Mouse (Mus musculus): ENCODE results near the gene Stac2.

Stac2 gene

DNA sequence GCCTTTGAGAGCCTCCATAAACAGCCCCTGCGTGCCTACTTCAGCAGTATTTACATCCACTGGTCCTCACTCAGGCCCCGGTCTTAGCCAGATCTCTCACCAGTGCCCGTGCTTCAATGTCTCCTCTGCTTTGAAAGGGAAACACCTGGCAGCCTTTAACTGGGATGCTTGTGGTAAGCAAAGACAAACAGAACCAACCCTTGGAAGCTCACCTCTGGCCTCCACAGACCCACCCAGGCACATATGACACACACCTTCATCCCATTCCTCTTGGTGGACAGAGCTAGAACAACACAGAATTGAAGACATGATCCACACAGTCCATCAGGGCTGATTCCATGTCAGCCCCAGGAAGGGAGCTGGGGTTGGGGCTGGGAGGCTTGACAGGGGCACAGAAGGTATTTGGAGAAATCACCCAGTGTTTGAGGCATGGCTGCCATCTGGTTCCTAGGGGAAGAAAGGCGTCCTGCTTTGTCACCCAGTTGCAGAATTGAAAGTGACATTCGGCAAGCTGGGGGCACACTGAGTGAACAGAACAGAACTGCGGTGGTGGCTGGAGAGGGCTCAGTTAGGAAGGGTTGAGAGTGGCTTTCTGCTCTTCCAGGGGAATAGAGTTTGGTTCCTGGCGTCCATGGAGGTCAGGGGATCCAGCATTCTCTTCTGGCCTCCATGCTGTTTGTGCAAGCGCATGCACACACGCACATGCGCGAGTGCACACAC is 55.0 kb downstream of the Stac2 start:
- DNase-seq (ENCODE audit: low read depth, low spot score) = no peak

DNA sequence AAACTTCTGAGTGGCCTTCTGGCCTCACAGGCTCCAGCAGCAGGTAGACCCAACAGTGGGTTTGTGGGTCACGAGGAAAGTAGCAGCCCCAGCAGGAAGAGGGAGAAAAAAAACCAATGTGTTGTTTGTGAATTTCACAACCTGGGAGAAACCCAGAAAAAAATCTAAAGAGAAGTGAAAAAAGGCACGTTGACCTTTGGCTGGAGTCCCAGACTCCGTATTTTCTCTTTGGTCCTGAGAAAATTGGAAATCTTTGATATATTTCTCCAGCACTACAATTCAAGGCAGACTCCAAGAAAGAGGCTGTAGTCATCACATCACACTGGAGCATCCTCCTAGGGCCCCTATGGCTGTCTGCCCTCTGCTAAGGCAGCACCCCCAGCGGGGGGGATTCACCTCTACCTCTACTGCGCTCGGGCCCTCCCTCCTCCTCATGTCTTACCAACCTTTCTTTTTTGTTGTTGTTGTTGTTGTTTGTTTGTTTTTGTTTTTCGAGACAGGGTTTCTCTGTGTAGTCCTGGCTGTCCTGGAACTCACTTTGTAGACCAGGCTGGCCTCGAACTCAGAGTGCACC is 55.8 kb downstream of the Stac2 start:
- no peak for DNase-seq (ENCODE audit: low read depth, low spot score)

DNA sequence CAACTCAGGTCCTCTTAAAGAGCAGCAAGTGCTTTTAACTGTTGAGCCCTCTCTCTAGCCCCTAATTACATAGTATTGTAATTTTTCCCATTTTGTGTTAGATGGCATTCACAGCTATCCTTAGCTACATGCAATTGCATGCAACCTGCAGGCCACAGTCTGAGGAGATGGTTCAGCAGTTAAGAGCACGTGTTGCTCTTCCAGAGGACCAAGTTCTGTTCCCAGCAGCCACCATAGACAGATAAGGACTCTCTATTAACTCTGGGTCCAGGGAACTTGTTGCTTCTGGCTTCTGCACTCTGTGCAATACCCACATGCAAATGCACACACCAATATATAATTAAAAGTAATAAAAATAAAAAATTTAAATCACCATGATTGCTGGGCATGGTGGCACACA is 56.6 kb downstream of the Stac2 start:
- no peak for DNase-seq (ENCODE audit: low read depth, low spot score)

DNA sequence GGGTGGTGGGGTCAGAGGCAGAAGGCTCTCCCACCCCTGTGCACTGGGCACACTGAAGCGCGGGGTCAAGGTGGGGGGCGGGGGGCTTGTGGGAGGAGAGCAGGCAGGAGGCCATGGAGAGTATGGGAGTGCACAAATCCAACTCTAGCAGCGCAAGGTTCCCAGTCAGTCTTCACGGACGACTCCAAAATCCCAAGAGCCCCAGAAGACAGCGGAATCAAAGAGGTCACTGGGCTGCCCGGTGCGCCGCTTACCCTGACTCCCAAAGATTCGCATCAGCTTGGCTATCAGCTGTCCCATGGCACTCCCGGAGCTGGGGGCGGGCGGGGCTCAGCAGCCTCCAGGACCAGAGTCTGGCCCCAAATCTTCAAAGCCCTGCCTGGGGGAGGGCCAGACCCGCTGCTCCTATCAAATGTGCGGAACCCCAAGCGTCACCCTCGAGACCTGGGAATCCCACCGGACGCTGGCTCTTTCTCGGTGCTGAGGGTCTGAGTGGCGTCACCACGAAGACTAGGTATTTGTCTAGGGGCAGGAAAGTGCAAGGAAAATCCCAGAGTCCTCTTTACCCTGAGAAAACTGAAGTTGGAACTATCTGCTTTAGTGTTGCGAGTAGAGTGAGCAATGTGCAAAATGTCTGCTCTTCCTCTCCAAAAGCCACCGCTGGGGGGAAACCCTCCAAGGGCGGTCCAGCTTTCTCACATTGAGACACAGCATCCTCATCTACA is 57.5 kb downstream of the Stac2 start, which contains the start of gene Arl5c:
TSS of gene Arl5c (minus strand) at position 618 of the 725 bp plus-strand sequence.
- DNase-seq (ENCODE audit: low read depth, low spot score) = peak; percentile 75

DNA sequence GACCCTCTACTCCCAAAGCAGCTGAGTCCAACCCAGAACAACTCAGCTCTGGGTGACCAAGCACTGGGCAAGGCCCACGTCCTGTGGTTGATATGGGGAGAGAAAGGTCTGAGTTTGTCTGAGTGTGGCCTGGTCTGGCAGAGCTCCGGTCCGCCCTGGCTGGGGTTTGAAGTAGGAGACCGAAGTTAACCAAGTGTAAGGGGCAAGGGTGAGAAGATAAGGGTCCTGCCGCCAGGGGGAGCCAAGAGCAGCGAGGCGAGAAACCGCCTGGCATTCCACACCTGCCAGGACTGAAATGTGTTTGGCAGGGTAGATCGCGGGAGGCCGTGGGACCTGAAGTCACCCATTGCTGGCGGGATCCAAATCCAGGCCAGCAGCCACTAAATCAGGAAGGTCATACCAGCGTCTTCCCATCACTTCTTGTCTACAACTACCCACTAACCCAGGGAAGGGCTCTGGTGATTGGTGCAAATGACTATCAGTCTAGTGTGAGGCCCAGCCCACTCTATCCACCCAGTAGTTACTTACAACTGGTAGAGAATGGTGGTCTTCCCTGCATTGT is 58.6 kb downstream of the Stac2 start:
- DNase-seq (ENCODE audit: low read depth, low spot score) = peak; percentile 88

DNA sequence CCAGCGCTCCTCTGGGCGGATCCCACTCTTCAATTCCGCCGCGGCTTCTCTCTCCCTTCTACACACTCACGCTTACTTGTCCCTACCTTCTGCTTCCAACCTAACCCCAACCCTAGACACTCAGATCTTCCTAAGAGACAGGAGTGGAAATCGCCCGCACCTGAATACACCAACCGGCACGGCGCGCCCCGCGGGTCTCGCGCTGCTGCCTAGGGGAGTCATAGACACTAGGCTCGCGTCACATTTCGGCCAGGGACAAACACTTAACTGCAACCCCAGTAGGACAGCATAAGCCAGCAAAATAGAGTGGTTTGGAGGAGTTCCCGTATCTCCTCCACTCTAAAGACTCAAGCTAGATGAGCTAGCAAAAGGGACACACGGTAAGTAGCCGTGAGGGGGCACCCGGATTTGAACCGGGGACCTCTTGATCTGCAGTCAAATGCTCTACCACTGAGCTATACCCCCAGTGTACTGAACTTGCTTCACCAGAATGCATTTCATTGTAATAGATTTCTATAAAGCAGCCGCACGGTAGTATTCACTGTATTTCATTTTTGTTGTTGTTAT is 64.6 kb downstream of the Stac2 start:
- peak; percentile 92 for DNase-seq (ENCODE audit: low read depth, low spot score)

DNA sequence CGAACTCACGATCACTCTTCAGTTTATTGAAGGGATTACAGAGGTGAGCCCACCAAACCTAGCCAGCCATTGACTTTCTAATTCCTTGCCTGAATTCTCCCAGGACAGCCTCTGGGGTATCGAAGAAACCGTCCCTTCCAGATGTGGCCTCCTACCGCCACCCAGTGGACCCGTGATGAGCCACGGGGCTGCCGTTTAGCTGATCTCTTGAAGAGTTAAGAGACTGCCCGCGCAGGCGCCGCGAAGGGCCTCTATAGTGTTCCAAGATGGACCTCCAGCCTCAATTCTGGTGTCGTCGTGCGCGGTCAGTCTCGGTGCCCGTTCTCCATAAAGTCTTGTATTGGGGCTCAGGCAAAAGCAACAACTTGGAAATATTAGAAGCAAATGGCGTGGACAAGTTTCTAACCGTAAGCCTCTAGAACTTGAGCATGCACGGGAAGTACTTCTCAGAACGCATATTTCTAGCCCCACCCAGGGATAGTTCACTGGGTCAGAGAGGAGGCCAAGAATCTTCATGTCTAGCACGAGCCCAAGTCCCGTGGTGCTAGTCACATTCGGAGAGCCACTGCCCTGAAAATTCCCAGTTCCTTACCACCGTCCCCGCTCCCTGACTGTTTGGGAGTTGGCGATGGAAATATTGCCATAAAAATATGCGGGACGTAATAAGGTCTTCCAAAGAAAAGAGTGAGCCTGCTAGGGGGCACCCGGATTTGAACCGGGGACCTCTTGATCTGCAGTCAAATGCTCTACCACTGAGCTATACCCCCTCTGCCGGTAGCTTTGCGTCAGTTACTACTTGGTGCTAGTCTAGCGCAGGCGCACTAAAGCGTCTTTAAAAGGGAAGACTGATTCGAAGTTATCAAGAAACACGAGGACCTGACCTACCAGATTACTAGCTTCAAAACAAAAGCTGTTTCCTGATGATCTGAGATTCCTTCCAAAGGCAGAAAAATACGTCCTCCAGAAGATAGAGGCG is 65.4 kb downstream of the Stac2 start:
- DNase-seq (ENCODE audit: low read depth, low spot score) = peak; percentile 99

DNA sequence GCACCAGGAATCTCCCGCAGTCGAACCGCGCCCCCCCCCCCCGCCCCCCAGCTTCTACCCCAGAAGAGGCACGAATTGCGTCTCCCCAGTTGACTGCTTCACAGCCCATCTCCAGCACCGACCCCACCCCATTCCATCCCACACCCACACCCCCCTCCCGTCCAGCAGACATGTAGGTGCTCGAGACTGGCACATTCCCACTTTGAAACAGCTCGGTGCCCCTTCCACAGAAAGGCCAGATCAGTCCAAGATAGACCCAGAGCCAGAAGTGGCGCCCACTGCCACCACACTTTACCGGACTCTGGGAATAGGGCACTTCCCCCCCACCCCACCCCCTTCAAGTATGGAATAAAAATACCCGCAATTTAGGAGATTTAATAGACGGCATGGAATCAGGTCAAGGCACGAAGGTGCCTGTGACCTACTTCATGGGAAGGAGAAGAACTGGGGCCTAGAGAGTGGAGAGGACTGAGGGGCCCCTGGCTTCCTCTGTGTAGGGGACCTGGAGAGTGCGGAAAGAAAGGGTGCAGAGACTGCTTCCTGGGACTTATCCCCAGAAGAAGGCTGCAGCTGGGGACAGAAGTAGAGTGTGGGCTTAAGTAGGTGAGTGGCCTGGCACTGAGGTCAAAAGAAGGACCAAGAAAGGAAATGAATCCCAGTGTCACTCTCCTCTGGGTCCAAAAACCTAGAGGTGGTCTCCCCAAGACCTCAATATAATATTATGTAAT is 66.4 kb downstream of the Stac2 start:
- no peak for DNase-seq (ENCODE audit: low read depth, low spot score)
